Mouse (Mus musculus) kidney, postnatal 36 days (tissue): ENCODE measurements around the gene Mns1.
A peak's percentile ranks its signal among the peaks of the same experiment; 100 is the strongest.

Experiments
- DNase-seq, 2 experiments: peaks; one replicate each; pipeline ENCODE4 v3.0.0; 2021 to 2022; ENCODE audit warnings: mixed read lengths in 2 of 2

Gene Mns1

DNA sequence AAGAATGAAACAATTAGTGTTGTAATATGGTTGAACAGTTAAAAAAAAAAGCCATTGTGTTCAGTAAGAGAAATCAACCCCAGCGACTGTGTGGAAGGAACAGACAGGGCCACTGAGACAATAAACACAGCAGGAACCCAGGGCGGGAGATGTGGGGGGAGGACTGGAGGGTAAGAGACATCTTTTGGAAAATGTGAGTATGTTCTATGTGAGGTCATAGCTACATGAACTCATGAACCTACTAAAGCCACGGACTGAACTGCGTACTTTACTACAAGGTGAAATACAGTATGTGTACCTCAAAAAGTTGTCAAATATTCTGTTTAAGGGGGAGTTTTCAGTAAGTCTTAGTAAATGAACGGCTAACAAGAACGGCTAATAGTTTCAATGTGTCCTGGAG lies 39.5 kb downstream of the Mns1 start:
- DNase-seq, result no peak

- no peak for DNase-seq
Measured at GRCm38 (mm10) chr9:72479276-72479675, 41.5 kb downstream of the Mns1 start.

- no peak for DNase-seq
Measured at GRCm38 (mm10) chr9:72488523-72488922, 50.7 kb downstream of the Mns1 start.

GRCm38 (mm10) chr9:72489131-72489530 lies 51.3 kb downstream of the Mns1 start:
- DNase-seq, result no peak

GRCm38 (mm10) chr9:72491559-72492193 lies 53.9 kb downstream of the Mns1 start:
- peak; percentile 95 to 97 for DNase-seq

DNA sequence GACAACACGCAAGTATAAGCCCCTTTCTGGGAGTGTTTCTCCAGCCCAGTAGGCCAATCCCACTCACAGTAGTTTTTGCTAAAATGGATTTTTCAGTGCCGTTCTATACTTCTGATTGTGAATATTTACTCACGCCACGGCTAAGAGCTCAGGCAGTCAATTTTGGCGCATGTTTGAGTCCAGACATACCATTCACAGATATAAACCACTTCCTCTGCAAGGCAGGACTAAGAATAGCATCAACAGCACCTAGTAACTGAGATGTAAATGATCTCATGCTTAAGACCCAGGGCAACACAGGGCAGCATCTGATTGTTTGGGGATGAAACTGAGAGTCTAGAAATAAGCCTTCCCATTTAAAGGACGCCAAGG lies 54.4 kb downstream of the Mns1 start, which contains the start of gene Tex9:
Gene Tex9 (minus strand): TSS at position 19 of the 372 bp plus-strand sequence.
- DNase-seq, result no peak

DNA sequence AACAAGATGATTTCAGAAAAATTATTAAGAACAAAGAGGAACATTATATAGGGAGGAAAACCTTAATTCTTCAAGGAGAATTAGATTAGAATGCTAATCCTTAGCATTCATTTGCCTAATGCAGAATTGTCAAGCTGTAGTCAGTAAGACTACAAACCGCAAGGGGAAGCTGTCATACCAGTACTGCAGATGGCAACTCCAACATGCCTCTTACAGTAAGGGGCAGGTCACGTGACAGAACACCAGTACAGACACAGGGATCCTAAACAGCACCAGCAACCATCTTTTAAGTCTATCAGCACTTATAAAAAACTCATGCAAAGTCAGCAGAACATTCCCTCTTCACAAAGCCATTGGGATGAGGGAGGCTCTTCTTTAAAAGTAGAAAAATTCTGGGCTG lies 55.7 kb downstream of the Mns1 start:
- no peak for DNase-seq

DNA sequence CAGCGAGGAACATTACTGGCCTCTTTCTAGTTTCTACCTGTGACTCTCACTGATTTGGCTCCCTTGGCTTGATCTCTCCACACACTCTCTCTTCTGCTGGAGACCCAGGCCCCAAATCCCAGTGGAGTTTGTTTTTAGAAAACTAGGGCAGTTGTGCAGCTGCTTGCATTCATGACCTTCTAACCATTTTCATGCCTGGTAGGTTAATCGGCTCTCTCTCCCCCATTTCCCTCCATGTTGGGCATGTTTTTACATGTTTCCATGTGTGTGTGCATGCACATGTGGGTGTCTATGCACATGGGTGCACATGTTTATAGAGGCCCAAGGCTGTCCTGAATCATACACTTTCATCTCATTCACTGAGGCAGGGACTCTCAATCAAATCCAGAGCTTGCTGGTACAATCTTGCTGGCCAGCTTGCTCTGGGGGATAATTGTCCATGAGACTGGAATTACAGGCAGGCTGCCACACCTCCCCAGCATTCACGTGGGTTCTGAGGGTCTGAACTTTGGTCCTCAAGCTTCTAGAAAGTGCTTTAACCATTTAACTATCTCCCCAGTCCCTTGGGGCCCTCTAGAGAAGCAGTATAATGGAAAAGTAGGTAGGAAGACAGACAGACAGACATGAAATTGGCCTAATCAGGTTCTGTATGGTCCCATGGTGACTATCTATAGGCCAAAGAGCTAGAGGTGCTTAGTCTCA lies 56.3 kb downstream of the Mns1 start:
- peak; percentile 18 to 39 for DNase-seq

DNA sequence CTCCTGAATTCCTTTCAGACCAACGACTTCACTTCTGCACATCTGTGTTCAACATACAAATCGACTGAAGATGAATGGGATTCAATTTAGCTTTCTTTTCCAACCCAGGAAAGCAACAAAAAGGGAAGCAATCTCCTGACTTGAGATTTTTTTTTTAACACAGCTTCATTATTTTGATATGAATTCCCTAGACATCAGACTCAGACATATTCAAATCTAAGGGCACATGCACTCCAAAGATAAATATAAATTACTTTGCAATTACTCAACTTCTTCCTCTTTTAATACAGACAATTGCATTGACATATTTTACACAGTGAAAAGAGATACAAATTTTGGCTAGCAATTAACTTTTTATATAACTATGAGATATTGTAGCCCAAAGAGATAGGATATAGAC lies 58.9 kb downstream of the Mns1 start:
- DNase-seq, result no peak

DNA sequence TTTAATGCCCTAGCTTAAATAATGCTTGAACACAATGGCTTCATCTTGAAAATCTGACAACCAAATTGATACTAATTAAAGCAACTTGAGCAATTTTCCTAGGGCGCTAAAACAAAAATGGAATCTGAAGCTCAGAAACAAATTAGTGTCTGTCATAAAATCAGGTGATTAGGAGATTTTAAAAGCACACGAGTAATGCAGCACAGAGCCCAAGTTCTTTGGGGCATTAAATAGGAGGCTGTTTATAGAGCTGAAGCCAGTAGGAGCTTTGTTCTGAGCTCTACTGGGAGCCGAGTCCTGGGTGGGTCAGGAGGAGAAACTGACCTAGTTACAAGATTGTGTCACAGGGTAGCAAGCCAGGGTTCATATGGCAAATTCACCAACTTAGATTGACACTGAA lies 59.4 kb downstream of the Mns1 start:
- no peak for DNase-seq
